Mouse (Mus musculus) olfactory bulb, adult 2 months (tissue): ENCODE measurements at regions not wholly inside any gene's neighbourhood (a gene's known extent, or its start where the extent isn't known, plus 50 kb on each side); places are given as distances from the start of the nearest gene placed in this dataset.

ENCODE experiments used
- H3K27ac ChIP-seq: fragments of 200-500 bp; 2 replicates; pipeline ENCODE4 v1.5.1; 2012; ENCODE audit warnings: low read depth, low read length; ENCODE audit not compliant: insufficient read depth
- H3K4me1 ChIP-seq: fragments of 200-500 bp; 2 replicates; pipeline ENCODE4 v1.6.1; 2012; ENCODE audit warnings: low read length; ENCODE audit not compliant: control insufficient read depth, insufficient read depth
- H3K4me3 ChIP-seq: fragments of 200-500 bp; 2 replicates; pipeline ENCODE4 v1.5.1; 2012; ENCODE audit warnings: mild to moderate bottlenecking, low read depth, low read length, moderate library complexity; ENCODE audit not compliant: insufficient read depth
- CTCF ChIP-seq: fragments of 200-500 bp; IDR thresholded peaks from 2 replicates; pipeline ENCODE4 v1.5.1; 2012; ENCODE audit warnings: low read depth, mild to moderate bottlenecking, low read length, moderate library complexity; ENCODE audit not compliant: insufficient read depth
- POLR2A ChIP-seq: fragments of 200-500 bp; IDR thresholded peaks from 2 replicates; pipeline ENCODE4 v1.6.1; 2012; ENCODE audit warnings: mild to moderate bottlenecking, low read depth, low read length, moderate library complexity; ENCODE audit not compliant: insufficient read depth
- WGBS: fragments of 180-500 bp; shearing (Covaris S2); methylation state at CpG from one replicate; pipeline ENCODE4 v1.1.7; 2018; 5-methylcytosine and 5-hydroxymethylcytosine counted together

GRCm38 (mm10) chr8:49194592-49195332, 351.0 kb upstream of the Tenm3 start:
- 46% methylated on average over 11 of the region's 11 CpGs for WGBS

GRCm38 (mm10) chr8:49186853-49187252, 343.1 kb upstream of the Tenm3 start:
- WGBS: 79% methylated on average over 3 of the region's 3 CpGs
- H3K4me1 ChIP-seq: no peaks in the 10 kb centered on the region
- H3K4me3 ChIP-seq: no peak overlapping the region
- H3K27ac ChIP-seq: no peak overlapping the region
- TF ChIP-seq POLR2A: no peak
- TF ChIP-seq CTCF: no peak

More at GRCm38 (mm10) chr8:49194592-49195332, 351.0 kb upstream of the Tenm3 start:
- Histone ChIP-seq H3K4me1 (peaks cover 6% of the 10 kb centered on the region), H3K4me3 (no peak overlapping the region), H3K27ac (peak overlapping the region; percentile 99)
- TF ChIP-seq POLR2A: no peak
- no peak for TF ChIP-seq CTCF

- no peak overlapping the region for H3K4me3 ChIP-seq
- no peaks in the 10 kb centered on the region for H3K4me1 ChIP-seq
- no peak overlapping the region for H3K27ac ChIP-seq
- WGBS: 88% methylated on average over 4 of the region's 4 CpGs
- TF ChIP-seq CTCF (no peak), POLR2A (no peak)
Observed at GRCm38 (mm10) chr8:49175386-49175785, 331.6 kb upstream of the Tenm3 start.

- H3K27ac ChIP-seq: no peak overlapping the region
- TF ChIP-seq CTCF (no peak), POLR2A (no peak)
- 92% methylated on average over 2 of the region's 2 CpGs for WGBS
- no peak overlapping the region for H3K4me3 ChIP-seq
- no peaks in the 10 kb centered on the region for H3K4me1 ChIP-seq
Observed at GRCm38 (mm10) chr8:49174956-49175355, 331.2 kb upstream of the Tenm3 start.

GRCm38 (mm10) chr8:49159318-49159717, 315.6 kb upstream of the Tenm3 start:
- H3K4me1 ChIP-seq: no peaks in the 10 kb centered on the region

GRCm38 (mm10) chr8:49158201-49158600, 314.4 kb upstream of the Tenm3 start:
- no peak overlapping the region for H3K27ac ChIP-seq
- H3K4me1 ChIP-seq: no peaks in the 10 kb centered on the region
- 76% methylated on average over 4 of the region's 4 CpGs for WGBS
- H3K4me3 ChIP-seq: no peak overlapping the region
- TF ChIP-seq CTCF: no peak
- TF ChIP-seq POLR2A: no peak

More at GRCm38 (mm10) chr8:49159318-49159717, 315.6 kb upstream of the Tenm3 start:
- WGBS: 68% methylated on average over 4 of the region's 4 CpGs
- no peak overlapping the region for H3K27ac ChIP-seq
- H3K4me3 ChIP-seq: no peak overlapping the region
- TF ChIP-seq POLR2A: no peak
- TF ChIP-seq CTCF: no peak

GRCm38 (mm10) chr8:49136503-49137044, 292.8 kb upstream of the Tenm3 start:
- WGBS: 93% methylated on average over 10 of the region's 10 CpGs
- Histone ChIP-seq H3K4me1 (no peaks in the 10 kb centered on the region), H3K4me3 (no peak overlapping the region), H3K27ac (no peak overlapping the region)
- no peak for TF ChIP-seq CTCF
- TF ChIP-seq POLR2A: no peak

GRCm38 (mm10) chr8:49109095-49109494, 265.3 kb upstream of the Tenm3 start:
- no peak overlapping the region for H3K4me3 ChIP-seq
- TF ChIP-seq CTCF: no peak
- no peak for TF ChIP-seq POLR2A
- peak overlapping the region; percentile 88 for H3K27ac ChIP-seq
- WGBS: 73% methylated on average over 6 of the region's 6 CpGs
- H3K4me1 ChIP-seq: peaks cover 10% of the 10 kb centered on the region

- 28% methylated on average over 4 of the region's 4 CpGs for WGBS
- Histone ChIP-seq H3K27ac (peak overlapping the region; percentile 88), H3K4me3 (no peak overlapping the region), H3K4me1 (peaks cover 10% of the 10 kb centered on the region)
- no peak for TF ChIP-seq POLR2A
- no peak for TF ChIP-seq CTCF
Observed at GRCm38 (mm10) chr8:49108665-49109064, 264.9 kb upstream of the Tenm3 start.

- Histone ChIP-seq H3K27ac (no peak overlapping the region), H3K4me3 (no peak overlapping the region), H3K4me1 (peaks cover 10% of the 10 kb centered on the region)
- 79% methylated on average over 3 of the region's 3 CpGs for WGBS
- TF ChIP-seq CTCF (no peak), POLR2A (no peak)
Observed at GRCm38 (mm10) chr8:49106531-49106930, 262.8 kb upstream of the Tenm3 start.
